Mouse (Mus musculus) megakaryocyte-erythroid progenitor cell, adult 5-6 weeks (primary cell): Measurements from ENCODE around the gene Gm42372. TPM values are rescaled to one million over a fixed set of nuclear protein-coding genes. Genes with fewer than 3 reads are reported as not detected.

Source experiments
- ATAC-seq: replicated peaks from 2 replicates; pipeline ENCODE4 v1.8.0; 2016; ENCODE audit warnings: mild to moderate bottlenecking, inconsistent platforms; ENCODE audit not compliant: severe bottlenecking, poor library complexity, low FRiP score, low TSS enrichment
- total RNA-seq, 2 experiments: library from RNA; stranded (forward) in 1 of 2; stranded (reverse) in 1 of 2; fragments of 200-1000, 215-1000 nt in 1 of 2; fragments of >200 nt in 1 of 2; fragmentation: Nextera tagmentation in 1 of 2; gene quantifications; 2 replicates each; pipeline ENCODE4 v1.2.3; 2014 to 2017

The Gm42372 gene
- total RNA-seq, 2 experiments from 2014 or later, result 0.28 TPM; not detected in 1

GRCm38 (mm10) chr7:16956410-16957265 lies 26.2 kb upstream of the Gm42372 start:
- no peak for ATAC-seq

DNA sequence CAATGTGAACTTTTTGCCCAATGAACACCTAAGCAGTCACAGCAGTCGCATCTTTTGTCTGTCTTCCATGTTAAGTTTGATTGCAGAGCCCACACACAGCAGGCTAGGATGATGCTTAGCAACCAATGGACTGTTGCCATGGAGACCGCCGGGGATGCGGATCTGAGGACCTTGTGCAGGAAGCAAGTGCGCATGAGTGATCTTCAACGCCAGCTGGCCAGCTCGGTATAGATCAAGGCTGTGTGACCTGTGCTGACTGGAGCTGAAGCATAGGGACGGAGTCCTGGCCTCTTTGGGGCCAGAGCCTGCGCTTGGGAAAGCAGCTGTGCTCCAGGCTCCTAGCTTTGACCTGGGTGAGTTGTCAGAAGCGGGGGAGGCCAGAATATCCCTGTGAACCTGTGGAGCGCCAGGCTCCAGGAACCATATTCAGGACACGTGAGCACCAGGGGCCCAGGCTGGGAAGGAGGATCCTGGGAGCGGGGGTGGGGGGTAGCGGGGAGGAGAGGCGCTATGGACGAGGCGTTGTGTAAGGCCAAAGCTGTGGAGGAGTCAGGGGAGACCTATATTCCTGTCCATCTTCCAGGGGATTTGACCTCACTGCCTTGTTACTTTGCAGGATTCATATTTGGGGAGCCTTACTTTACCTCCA lies 23.2 kb upstream of the Gm42372 start, which contains the start of gene Pnmal1:
Gene Pnmal1, plus strand, starts transcription at position 141 of the 649 bp plus-strand sequence.
- no peak for ATAC-seq

GRCm38 (mm10) chr7:16961678-16962077 lies 21.2 kb upstream of the Gm42372 start:
- ATAC-seq, result no peak

GRCm38 (mm10) chr7:16968414-16968813 lies 14.5 kb upstream of the Gm42372 start:
- no peak for ATAC-seq

GRCm38 (mm10) chr7:16971160-16971559 lies 11.7 kb upstream of the Gm42372 start:
- no peak for ATAC-seq

DNA sequence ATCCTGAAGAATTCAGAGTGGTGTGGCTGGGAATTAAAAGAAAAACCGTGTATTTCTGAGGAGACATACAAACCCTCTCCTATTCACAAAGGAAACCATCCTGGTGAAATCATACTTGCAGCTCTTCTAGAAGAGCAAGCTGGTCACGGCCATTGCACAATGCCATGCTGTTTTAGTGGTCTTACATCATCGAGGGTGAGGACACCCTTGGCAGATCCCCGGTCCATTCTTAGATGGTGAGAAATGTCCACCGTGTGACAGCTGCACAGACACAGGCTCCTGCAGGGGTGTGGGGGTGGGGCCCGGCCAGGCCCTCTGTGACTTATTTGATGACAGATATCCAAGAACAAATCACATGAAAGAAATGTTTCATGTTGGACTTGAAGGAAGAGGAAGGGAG lies 8.9 kb upstream of the Gm42372 start:
- no peak for ATAC-seq

GRCm38 (mm10) chr7:16976298-16976697 lies 6.6 kb upstream of the Gm42372 start:
- ATAC-seq, result no peak

DNA sequence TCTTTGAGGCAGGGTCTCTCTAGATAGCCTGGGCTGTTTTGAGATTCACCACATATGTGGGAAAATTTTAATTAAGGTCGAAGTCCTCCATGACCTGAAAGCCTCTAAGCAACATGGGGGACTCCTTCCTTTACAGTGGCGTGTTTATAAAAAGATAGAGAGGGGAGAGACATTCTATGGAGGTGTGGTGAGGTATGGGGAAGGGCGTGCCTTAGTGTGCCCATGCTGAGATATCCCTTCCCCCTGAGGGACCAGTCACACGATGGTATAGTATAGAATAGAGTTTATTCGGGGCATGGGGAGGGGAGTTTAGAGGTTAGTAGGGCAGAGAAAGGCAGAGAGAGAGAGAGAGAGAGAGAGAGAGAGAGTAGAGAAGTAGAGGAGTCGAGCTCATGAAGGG lies 4.7 kb upstream of the Gm42372 start:
- ATAC-seq, result no peak

- ATAC-seq, result no peak
These were observed 4.3 kb upstream of the Gm42372 start for GRCm38 (mm10) chr7:16978593-16978992.

DNA sequence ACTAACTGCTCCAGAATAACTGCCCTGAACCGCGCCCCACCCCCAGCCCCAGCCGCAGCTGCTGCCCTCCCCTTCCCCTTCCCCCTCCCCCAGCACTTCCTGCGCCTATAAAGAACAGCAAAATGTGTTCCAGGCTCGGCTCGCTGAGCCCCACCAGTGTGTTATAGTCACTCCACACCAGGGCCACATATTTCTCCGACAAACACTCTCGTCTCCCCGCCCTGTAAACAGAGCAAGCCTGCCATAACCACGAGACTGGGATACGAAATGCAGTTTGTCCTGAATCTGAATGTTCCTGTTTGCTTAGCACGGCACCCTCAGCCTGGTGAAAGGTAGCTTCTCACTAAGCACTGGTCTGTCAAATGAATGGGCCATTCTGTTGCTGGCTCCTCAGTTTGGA lies 2.5 kb upstream of the Gm42372 start:
- ATAC-seq, result peak; percentile 57

- no peak for ATAC-seq
These were observed 4.8 kb downstream of the Gm42372 start for GRCm38 (mm10) chr7:16987541-16988149.

- ATAC-seq, result no peak
These were observed 5.5 kb downstream of the Gm42372 start for GRCm38 (mm10) chr7:16988405-16988804.

- ATAC-seq, result no peak
These were observed 7.3 kb downstream of the Gm42372 start for GRCm38 (mm10) chr7:16990006-16990744.

DNA sequence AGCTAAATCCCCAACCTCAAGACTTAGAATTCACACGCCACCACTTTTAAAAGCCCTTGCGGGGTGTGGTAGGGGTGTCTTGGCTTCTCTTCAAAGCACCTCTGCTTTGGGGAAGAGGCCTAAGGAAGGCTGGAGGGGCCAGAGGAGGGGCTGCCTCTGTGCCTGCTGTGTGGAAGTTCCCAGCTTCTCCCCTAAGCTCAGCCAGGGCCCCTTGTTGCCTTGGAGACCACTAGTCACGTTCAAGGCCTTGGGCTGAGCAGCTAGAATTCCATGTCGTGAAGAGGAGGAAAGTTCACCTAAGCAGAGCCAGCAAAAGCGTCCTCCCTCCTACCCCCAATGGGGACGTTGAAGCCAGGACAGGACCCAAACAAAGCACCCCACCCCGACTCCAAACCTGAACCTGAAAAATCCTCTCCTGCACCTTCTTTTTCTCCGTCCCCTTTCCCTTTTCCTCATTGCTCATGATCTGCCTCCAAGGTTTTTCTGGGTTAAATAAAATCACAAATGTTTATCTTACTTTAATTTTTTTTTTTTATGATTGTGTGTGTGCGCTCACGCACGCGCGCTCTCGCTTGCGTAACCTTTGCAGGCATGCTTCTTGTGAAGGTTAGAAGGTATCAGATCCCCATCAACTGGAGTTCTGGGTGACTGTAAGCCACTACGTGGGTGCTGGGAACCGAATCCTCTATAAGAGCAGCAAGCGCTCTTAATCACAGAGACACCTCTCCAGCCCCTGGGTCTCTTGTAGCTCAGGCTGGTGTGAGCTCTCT lies 9.0 kb downstream of the Gm42372 start:
- ATAC-seq, result no peak

- no peak for ATAC-seq
These were observed 9.5 kb downstream of the Gm42372 start, which contains the start of gene Ccdc8 for GRCm38 (mm10) chr7:16992451-16992807. TSS of gene Ccdc8 (plus strand) at chr7:16992708.

- peak; percentile 60 for ATAC-seq
These were observed 10.9 kb downstream of the Gm42372 start for GRCm38 (mm10) chr7:16993651-16994399.

- peak; percentile 9; the same call in 1 of the 2 replicates for ATAC-seq
These were observed 11.5 kb downstream of the Gm42372 start for GRCm38 (mm10) chr7:16994400-16994799.

DNA sequence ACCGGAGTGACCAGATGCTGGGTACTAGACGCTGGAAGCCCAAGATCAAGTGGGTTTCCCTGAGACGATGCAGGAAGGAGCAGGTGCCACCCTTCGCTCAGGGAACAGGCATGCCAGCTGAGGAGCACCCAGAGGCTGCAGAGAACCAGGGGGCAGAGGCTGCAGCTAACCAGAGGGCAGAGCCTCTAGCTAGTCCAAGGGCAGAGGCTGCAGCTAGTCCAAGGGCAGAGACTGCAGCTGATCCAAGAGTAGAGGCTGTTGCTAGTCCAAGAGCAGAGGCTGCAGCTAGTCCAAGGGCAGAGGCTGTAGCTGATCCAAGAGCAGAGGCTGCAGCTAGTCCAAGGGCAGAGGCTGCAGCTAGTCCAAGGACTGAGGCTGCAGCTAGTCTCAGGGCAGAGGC lies 12.5 kb downstream of the Gm42372 start:
- no peak for ATAC-seq
